ENCODE assay signal across 11 mouse cellular contexts in the genomic region with DNA sequence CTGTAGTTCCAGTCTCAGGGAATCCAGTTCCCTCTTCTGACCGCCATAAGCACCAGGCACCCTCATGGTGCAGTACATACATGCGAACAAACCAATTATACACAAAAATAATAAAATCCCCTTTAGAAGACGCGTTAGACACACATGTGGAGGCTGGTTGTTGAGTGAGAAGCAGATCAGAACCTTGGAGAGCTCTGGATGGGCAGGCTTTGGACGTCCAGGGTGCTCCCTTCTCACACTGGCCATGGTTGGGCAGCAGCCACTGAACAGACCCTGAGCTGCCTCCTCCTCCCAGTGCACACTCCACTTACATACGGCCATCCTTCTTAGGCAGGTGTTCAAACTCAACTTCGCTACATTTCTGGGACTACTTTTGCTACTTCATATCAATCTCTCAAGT.
DNase-seq lines count a peak whose midpoint lies in the region; ATAC-seq lines count a peak whose summit lies in the region.
"Had no signal": no experiment of that assay in that cellular context is flagged by ENCODE, and none has a peak within 500 bp of the region (broad histone marks: within the 10 kb centered on the region; RNA-seq: fewer than 3 reads in every experiment).

No protein-coding gene starts in this region.

- no peak for ATAC-seq in erythroid progenitor cell, adult 5-6 weeks (replicated peaks; ENCODE audit: low FRiP score, poor library complexity, severe bottlenecking)

- DNase-seq in adrenal gland, postnatal 25 days, result peak; percentile 9
- no peak for DNase-seq in adrenal gland, adult 2 months
- peak; percentile 55 to 67 for DNase-seq in kidney, postnatal 4 days
- no peak for DNase-seq in kidney, adult 8-10 months
- DNase-seq in embryo, embryonic 10.5 days (ENCODE audit: low spot score), result peak; percentile 58
- DNase-seq in mesoderm, embryonic 11.5 days (ENCODE audit: low read depth, low spot score), result peak; percentile 41
- no peak for DNase-seq in spleen, postnatal 10 days (ENCODE audit: low spot score in 2 of 2)
- DNase-seq: cerebellum, adult 9-11 months; spleen, adult 18-20 months; thymus, adult 2 months had no signal

Comparison
In these comparisons a context has a peak if more than half of its experiments do, and no peak if none do; other contexts are left out.
1. DNase-seq: peak in adrenal gland, postnatal 25 days (single experiment), kidney, postnatal 4 days (2 of 2), embryo, embryonic 10.5 days (single experiment) and mesoderm, embryonic 11.5 days (single experiment); none in adrenal gland, adult 2 months (single experiment), kidney, adult 8-10 months (0 of 2) and spleen, postnatal 10 days (0 of 2).